Mouse (Mus musculus) embryonic fibroblast, embryonic 13.5 days (primary cell): ENCODE data around the gene Iqsec1. TPM values are rescaled to one million over a fixed set of nuclear protein-coding genes. Genes with fewer than 3 reads are reported as not detected.
A peak's percentile ranks its signal among the peaks of the same experiment; 100 is the strongest.

Source experiments
- H3K27ac ChIP-seq: 2 replicates; pipeline ENCODE4 v1.5.1; 2012; ENCODE audit warnings: low read length, control low read depth, inconsistent platforms; ENCODE audit not compliant: insufficient read depth
- H3K4me1 ChIP-seq: 2 replicates; pipeline ENCODE4 v1.6.1; 2011; ENCODE audit warnings: low read length; ENCODE audit not compliant: control insufficient read depth, insufficient read depth
- H3K4me3 ChIP-seq: 2 replicates; pipeline ENCODE4 v1.5.1; 2011; ENCODE audit warnings: mild to moderate bottlenecking, control low read depth, low read length; ENCODE audit not compliant: insufficient read depth
- CTCF ChIP-seq: IDR thresholded peaks from 2 replicates; pipeline ENCODE4 v1.5.1; 2011; ENCODE audit warnings: mild to moderate bottlenecking, control low read depth, low read length, moderate library complexity, borderline replicate concordance; ENCODE audit not compliant: insufficient read depth
- POLR2A ChIP-seq: IDR thresholded peaks from 2 replicates; pipeline ENCODE4 v1.6.1; 2011; ENCODE audit warnings: low read depth, mild to moderate bottlenecking, control low read depth, low read length, moderate library complexity
- polyA plus RNA-seq: library from polyadenylated mRNA; stranded (reverse); fragments of >200 nt; gene quantifications from 2 replicates; pipeline ENCODE4 v1.2.4, GENCODE M21; 2011; ENCODE audit warnings: low read depth; ENCODE audit not compliant: missing spikeins, insufficient read length

Iqsec1 gene
- 39.6 and 56.0 TPM in 2 replicates for polyA plus RNA-seq

- Histone ChIP-seq H3K27ac (no peak within 1 kb of the TSS), H3K4me3 (peak within 1 kb of the TSS; percentile 40), H3K4me1 (peaks cover 5% of the 10 kb centered on the region; the same call in 1 of the 2 replicates)
- peak; percentile 48; the same call in 1 of the 2 replicates for TF ChIP-seq CTCF
- no peak for TF ChIP-seq POLR2A
Observed at GRCm38 (mm10) chr6:90988648-90989317, at the start of gene Iqsec1. TSS of gene Iqsec1 (minus strand) at chr6:90988685.

GRCm38 (mm10) chr6:91028256-91028655 lies 39.8 kb upstream of the Iqsec1 start:
- no peaks in the 10 kb centered on the region for H3K4me1 ChIP-seq
- no peak overlapping the region for H3K27ac ChIP-seq
- H3K4me3 ChIP-seq, result no peak overlapping the region
- TF ChIP-seq CTCF, result no peak
- TF ChIP-seq POLR2A, result no peak

- Histone ChIP-seq H3K27ac (no peak overlapping the region), H3K4me1 (no peaks in the 10 kb centered on the region), H3K4me3 (no peak overlapping the region)
- no peak for TF ChIP-seq POLR2A
Observed at GRCm38 (mm10) chr6:91020810-91021209, 32.3 kb upstream of the Iqsec1 start.

GRCm38 (mm10) chr6:91016600-91017230 lies 28.2 kb upstream of the Iqsec1 start:
- no peak overlapping the region for H3K4me3 ChIP-seq
- no peaks in the 10 kb centered on the region for H3K4me1 ChIP-seq
- no peak overlapping the region for H3K27ac ChIP-seq
- TF ChIP-seq CTCF (no peak), POLR2A (no peak)

GRCm38 (mm10) chr6:91014198-91014958 lies 25.9 kb upstream of the Iqsec1 start:
- TF ChIP-seq POLR2A (no peak), CTCF (no peak)
- Histone ChIP-seq H3K4me1 (no peaks in the 10 kb centered on the region), H3K4me3 (no peak overlapping the region), H3K27ac (no peak overlapping the region)

GRCm38 (mm10) chr6:91012458-91012857 lies 24.0 kb upstream of the Iqsec1 start:
- H3K4me1 ChIP-seq, result no peaks in the 10 kb centered on the region
- TF ChIP-seq POLR2A, result no peak
- TF ChIP-seq CTCF, result no peak
- H3K4me3 ChIP-seq, result no peak overlapping the region
- H3K27ac ChIP-seq, result no peak overlapping the region

GRCm38 (mm10) chr6:91011568-91011967 lies 23.1 kb upstream of the Iqsec1 start:
- Histone ChIP-seq H3K27ac (no peak overlapping the region), H3K4me1 (no peaks in the 10 kb centered on the region), H3K4me3 (no peak overlapping the region)
- TF ChIP-seq POLR2A, result no peak
- TF ChIP-seq CTCF, result no peak

GRCm38 (mm10) chr6:91008284-91008830 lies 19.9 kb upstream of the Iqsec1 start:
- H3K4me3 ChIP-seq, result no peak overlapping the region
- TF ChIP-seq POLR2A (no peak), CTCF (no peak)
- H3K27ac ChIP-seq, result no peak overlapping the region
- H3K4me1 ChIP-seq, result no peaks in the 10 kb centered on the region

- TF ChIP-seq POLR2A, result no peak
- no peak for TF ChIP-seq CTCF
- H3K4me1 ChIP-seq, result no peaks in the 10 kb centered on the region
- H3K27ac ChIP-seq, result no peak overlapping the region
- no peak overlapping the region for H3K4me3 ChIP-seq
Observed at GRCm38 (mm10) chr6:91007207-91007606, 18.7 kb upstream of the Iqsec1 start.

GRCm38 (mm10) chr6:91004157-91004556 lies 15.7 kb upstream of the Iqsec1 start:
- Histone ChIP-seq H3K4me1 (no peaks in the 10 kb centered on the region; the same call in 1 of the 2 replicates), H3K4me3 (no peak overlapping the region), H3K27ac (no peak overlapping the region)
- TF ChIP-seq CTCF (no peak), POLR2A (no peak)
